Mouse (Mus musculus) macrophage (primary cell): Measurements from ENCODE around the gene Sync. TPM values are rescaled to one million over a fixed set of nuclear protein-coding genes. Genes with fewer than 3 reads are reported as not detected.

Experiments
- H3K27ac ChIP-seq: fragments of 350-480 bp; formaldehyde crosslinking; 2 replicates; pipeline ENCODE4 v1.9.0; 2021
- H3K36me3 ChIP-seq: fragments of 350-480 bp; formaldehyde crosslinking; 2 replicates; pipeline ENCODE4 v1.9.0; 2021; ENCODE audit errors: inconsistent target
- H3K4me3 ChIP-seq: fragments of 350-480 bp; formaldehyde crosslinking; 2 replicates; pipeline ENCODE4 v1.9.0; 2021; ENCODE audit errors: inconsistent target
- H3K79me2 ChIP-seq: fragments of 350-480 bp; formaldehyde crosslinking; 2 replicates; pipeline ENCODE4 v1.9.0; 2021; ENCODE audit errors: inconsistent target
- WGBS: methylation state at CpG from one replicate; pipeline ENCODE4 v1.1.7; 2026; ENCODE audit warnings: inconsistent platforms; ENCODE audit not compliant: missing documents; 5-methylcytosine and 5-hydroxymethylcytosine counted together
- polyA plus RNA-seq: library from polyadenylated mRNA; stranded (reverse); fragments of 250-400 nt; gene quantifications from 3 replicates; pipeline ENCODE4 v1.2.4, GENCODE M21; 2018; ENCODE audit warnings: inconsistent platforms
- total RNA-seq, 78 experiments: library from RNA; depleted of rRNA; stranded (reverse); fragments of 250-400 nt; gene quantifications; 1 replicate in 9 of 78; 2 replicates in 24 of 78; 3 replicates in 43 of 78; 4 replicates in 2 of 78; pipeline ENCODE4 v1.2.4; 2018; ENCODE audit warnings: inconsistent platforms in 56 of 78

Gene Sync
- total RNA-seq (2018; cell fraction: chromatin; rRNA removed) = 1 to 10 TPM in 2 of 26 experiments, under 1 TPM in 2, not detected in 22; 0.62 to 1.3 (median 1.0) TPM
- under 1 TPM in 7 of 26 experiments, not detected in 19; 0.05 to 0.24 (median 0.07) TPM for total RNA-seq (2018; cell fraction: cytosol; rRNA removed)
- 1 to 10 TPM in 2 of 26 experiments, under 1 TPM in 4, not detected in 20; 0.28 to 1.1 (median 0.42) TPM for total RNA-seq (2018; cell fraction: nucleus; rRNA removed)
- polyA plus RNA-seq = 0.06 TPM in 1 of 3 replicates, not detected in the others

- Histone ChIP-seq H3K4me3 (no peak within 1 kb of the TSS), H3K36me3 (no peaks in the 10 kb centered on the region), H3K27ac (no peak within 1 kb of the TSS), H3K79me2 (no peaks in the 10 kb centered on the region)
- 5% methylated on average over 37 of the region's 53 CpGs for WGBS
Observed at GRCm38 (mm10) chr4:129287472-129287981, at the start of gene Sync. Sync (plus strand) TSS chr4:129287617.

DNA sequence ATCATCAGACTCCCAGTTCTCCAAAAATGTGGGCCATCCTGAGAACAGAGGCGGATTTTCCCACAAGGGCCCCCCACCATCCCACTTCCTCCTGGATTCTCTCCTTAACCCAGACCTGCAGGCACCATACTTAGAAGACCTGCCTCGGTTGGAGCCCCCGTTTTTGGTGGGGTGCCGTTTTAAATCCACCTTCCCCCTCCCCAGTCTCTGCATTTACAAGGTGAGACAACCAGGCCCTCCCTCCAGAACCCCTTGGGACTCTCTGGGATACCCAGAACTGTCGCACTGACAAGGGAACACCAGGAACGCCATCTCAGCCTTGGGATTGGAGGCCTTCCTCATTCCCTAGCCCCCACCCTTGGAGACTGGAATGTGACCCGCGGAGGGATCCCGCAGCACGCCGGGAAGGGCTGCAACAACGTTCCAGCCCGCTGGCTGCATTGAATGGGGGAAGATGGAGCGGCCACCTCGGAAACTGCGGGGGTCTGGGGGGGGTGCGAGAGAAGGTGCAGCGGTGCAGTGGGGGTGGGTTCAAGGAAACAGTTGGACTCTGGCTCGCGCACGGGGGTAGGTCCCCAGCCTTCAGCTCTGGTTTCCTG, 49.5 kb upstream of the Sync start:
- Histone ChIP-seq H3K4me3 (no peak overlapping the region), H3K36me3 (no peaks in the 10 kb centered on the region), H3K27ac (no peak overlapping the region), H3K79me2 (peaks cover 97% of the 10 kb centered on the region)
- WGBS = 76% methylated on average over 14 of the region's 21 CpGs

DNA sequence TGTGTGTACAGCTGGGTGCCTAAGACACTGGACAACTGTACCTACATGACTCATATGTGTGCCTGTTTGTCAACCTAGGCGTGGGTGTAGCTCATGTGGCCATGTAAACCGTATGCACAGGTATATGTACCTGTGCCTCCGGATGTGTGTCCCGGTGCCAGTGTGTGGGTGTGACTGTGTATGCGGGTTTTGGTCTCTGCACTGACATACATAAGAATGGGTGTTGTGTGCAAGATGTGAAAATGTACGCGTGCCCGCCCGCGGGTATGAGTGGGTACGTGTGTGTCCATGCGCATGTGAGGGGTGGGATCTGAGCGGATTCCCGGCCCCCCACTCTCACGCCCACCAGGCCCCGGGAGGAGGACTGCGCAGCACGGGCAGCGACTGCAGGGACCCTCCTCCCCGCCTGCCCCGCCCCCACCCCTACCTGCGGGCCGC, 48.8 kb upstream of the Sync start:
- H3K36me3 ChIP-seq = no peaks in the 10 kb centered on the region
- 32% methylated on average over 19 of the region's 23 CpGs for WGBS
- H3K4me3 ChIP-seq = no peak overlapping the region
- no peak overlapping the region for H3K27ac ChIP-seq
- peaks cover 97% of the 10 kb centered on the region for H3K79me2 ChIP-seq

DNA sequence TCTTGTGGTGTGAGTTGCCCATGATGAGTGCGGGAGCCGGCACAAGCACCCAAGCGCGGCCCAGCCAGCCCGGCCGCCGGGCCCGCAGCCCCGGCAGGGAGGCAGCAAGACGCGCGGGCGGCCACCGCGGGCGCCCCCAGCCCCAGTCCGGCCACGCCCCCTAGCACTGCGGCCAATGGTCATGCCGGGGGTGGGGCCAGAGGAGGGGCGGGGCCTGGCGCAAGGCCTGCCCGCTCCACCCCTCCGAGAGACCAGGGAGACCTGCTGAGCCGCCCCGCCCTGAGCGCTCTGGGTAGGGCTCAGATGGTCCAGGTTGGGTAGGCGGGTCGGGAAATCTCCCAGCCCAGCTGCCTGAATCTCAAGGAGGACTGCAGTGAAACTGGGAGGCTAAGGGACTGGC, 48.3 kb upstream of the Sync start:
- H3K4me3 ChIP-seq = no peak overlapping the region; the same call in 1 of the 2 replicates

DNA sequence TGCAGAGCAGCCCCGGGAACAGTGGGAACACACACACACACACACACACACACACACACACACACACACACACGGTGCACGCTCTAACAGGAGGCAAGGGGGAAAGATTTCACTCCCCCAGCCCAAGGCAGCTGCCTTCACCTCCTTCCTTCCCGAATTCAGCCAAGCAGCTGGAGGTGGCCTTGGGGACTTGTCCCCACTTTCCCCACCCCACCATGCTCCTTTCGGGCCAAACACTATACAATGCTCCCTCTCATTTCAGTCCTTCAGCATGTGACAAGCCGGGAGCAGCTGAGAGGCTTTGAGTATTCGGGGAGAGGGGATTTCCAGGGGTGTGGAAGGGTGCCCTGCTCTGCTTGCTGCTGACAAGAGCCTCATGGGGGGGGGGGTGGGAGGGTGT, 45.5 kb upstream of the Sync start:
- WGBS = 40% methylated on average over 5 of the region's 7 CpGs
- no peaks in the 10 kb centered on the region for H3K36me3 ChIP-seq
- H3K4me3 ChIP-seq = no peak overlapping the region
- H3K27ac ChIP-seq = no peak overlapping the region
- H3K79me2 ChIP-seq = peaks cover 97% of the 10 kb centered on the region

More for the DNA sequence above, 48.3 kb upstream of the Sync start:
- Histone ChIP-seq H3K27ac (no peak overlapping the region), H3K36me3 (no peaks in the 10 kb centered on the region), H3K79me2 (peaks cover 97% of the 10 kb centered on the region)
- WGBS = 12% methylated on average over 28 of the region's 29 CpGs

GRCm38 (mm10) chr4:129242327-129242726, 45.1 kb upstream of the Sync start:
- 90% methylated on average over 4 of the region's 4 CpGs for WGBS
- Histone ChIP-seq H3K27ac (no peak overlapping the region), H3K79me2 (peaks cover 97% of the 10 kb centered on the region), H3K36me3 (no peaks in the 10 kb centered on the region), H3K4me3 (no peak overlapping the region)

DNA sequence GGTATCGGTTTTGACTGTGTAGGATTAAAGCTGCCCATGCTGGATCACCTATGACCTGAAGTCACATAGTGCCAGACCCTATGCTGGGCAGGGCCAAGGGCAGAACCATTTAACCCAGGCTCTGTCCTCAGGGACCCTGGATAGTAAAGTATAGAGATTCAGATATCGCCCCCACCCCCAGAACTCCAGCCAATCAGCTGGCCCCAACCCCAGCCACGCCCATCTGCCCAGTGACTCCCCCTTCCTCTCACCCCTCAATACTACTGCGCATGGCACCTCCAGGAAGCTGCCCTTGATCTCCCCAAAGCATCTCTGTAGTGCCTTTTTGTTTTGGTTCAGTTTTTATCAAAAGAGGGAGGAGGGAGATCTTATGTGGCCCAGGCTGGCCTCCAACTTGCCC, 44.7 kb upstream of the Sync start:
- Histone ChIP-seq H3K4me3 (no peak overlapping the region), H3K79me2 (peaks cover 97% of the 10 kb centered on the region), H3K27ac (no peak overlapping the region), H3K36me3 (no peaks in the 10 kb centered on the region)
- WGBS = 95% methylated on average over 4 of the region's 4 CpGs

GRCm38 (mm10) chr4:129244802-129245201, 42.6 kb upstream of the Sync start:
- no peak overlapping the region; the same call in 1 of the 2 replicates for H3K4me3 ChIP-seq
- WGBS = 12% methylated on average over 4 of the region's 4 CpGs
- H3K79me2 ChIP-seq = peaks cover 82% of the 10 kb centered on the region
- H3K27ac ChIP-seq = peak overlapping the region; percentile 0; the same call in 1 of the 2 replicates
- H3K36me3 ChIP-seq = no peaks in the 10 kb centered on the region

- Histone ChIP-seq H3K79me2 (peaks cover 64% of the 10 kb centered on the region), H3K4me3 (peak overlapping the region; percentile 87), H3K36me3 (no peaks in the 10 kb centered on the region), H3K27ac (peak overlapping the region; percentile 61)
- 49% methylated on average over 15 of the region's 15 CpGs for WGBS
Observed at GRCm38 (mm10) chr4:129246360-129247301, 40.8 kb upstream of the Sync start.

- Histone ChIP-seq H3K4me3 (peak overlapping the region; percentile 87), H3K79me2 (peaks cover 54% of the 10 kb centered on the region), H3K36me3 (no peaks in the 10 kb centered on the region), H3K27ac (peak overlapping the region; percentile 61)
- 16% methylated on average over 16 of the region's 24 CpGs for WGBS
Observed at GRCm38 (mm10) chr4:129247381-129248242, 39.8 kb upstream of the Sync start.

DNA sequence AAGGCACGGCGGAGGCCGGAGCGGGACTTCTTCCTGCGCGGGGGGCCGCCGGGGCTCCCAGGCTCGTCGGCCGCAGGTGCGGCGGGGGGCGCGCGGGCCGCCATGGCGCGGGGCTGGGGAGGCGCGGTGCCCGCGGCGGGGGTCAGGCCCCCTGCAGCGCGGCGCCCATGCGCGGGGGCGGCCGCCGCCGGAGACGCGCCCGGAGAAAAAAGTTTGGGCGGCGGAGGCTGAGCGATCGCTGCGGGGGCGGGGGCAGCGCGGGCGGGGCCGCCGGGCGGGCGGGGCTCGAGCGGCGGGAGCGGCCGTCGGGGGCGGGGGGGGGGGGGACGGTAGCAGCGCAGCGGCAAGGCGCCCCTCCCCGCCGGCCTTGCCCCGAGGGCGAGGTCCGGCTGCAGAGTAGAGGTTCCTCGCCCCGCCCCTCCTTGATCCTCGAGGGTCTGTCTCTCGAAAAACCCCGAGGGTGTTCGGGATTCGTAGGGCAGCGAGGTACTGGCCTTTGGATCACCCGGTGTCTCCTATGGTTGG, 39.1 kb upstream of the Sync start:
- Histone ChIP-seq H3K79me2 (peaks cover 47% of the 10 kb centered on the region), H3K4me3 (peak overlapping the region; percentile 87; the same call in 1 of the 2 replicates), H3K27ac (peak overlapping the region; percentile 49), H3K36me3 (no peaks in the 10 kb centered on the region)
- WGBS = 3% methylated on average over 32 of the region's 74 CpGs

DNA sequence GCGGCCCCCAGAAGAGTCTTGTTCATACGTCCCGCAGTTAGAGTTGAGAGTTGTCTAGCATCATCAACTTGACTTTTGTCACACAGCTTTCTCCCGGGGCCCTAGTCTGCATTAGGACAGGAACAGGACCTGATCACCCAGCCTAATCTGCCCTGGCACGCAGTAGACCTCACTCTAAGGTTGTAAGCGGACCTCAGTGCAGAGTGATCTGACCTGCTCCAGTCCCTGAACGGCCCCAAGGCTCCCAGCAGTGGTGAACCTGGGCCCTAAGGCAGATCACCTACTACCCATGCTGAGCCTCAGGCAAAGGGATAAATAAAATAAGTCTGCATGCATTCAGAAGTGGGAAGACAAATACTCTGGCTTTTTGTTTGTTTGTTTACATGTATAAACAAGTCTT, 38.1 kb upstream of the Sync start:
- Histone ChIP-seq H3K27ac (peak overlapping the region; percentile 49), H3K4me3 (no peak overlapping the region), H3K79me2 (peaks cover 37% of the 10 kb centered on the region), H3K36me3 (no peaks in the 10 kb centered on the region)
- 89% methylated on average over 7 of the region's 7 CpGs for WGBS

GRCm38 (mm10) chr4:129250759-129251481, 36.5 kb upstream of the Sync start:
- 69% methylated on average over 15 of the region's 15 CpGs for WGBS
- Histone ChIP-seq H3K27ac (peak overlapping the region; percentile 91), H3K36me3 (no peaks in the 10 kb centered on the region), H3K79me2 (peaks cover 21% of the 10 kb centered on the region), H3K4me3 (no peak overlapping the region)
